Mouse (Mus musculus): Measurements from ENCODE around the gene Kif24. TPM values are rescaled to one million over a fixed set of nuclear protein-coding genes. Genes with fewer than 3 reads are reported as not detected.
A peak's percentile ranks its signal among the peaks of the same experiment; 100 is the strongest.

The Kif24 gene
- total RNA-seq (2021): 1 to 10 TPM; 1.0 to 1.1 TPM

- intact Hi-C loops (cut with DNase I): no loop called here
- peak; percentile 97 to 100 for DNase-seq (ENCODE audit: low spot score in 2 of 2)
These were observed at the start of gene Kif24, which contains the start of gene Nudt2 for GRCm38 (mm10) chr4:41464345-41465286. Kif24 (minus strand) TSS chr4:41464887. Nudt2 (plus strand) TSS chr4:41465151.

- intact Hi-C loops (cut with DNase I): no loop called here
- DNase-seq (ENCODE audit: low spot score in 2 of 2): no peak
These were observed 49.0 kb upstream of the Kif24 start for GRCm38 (mm10) chr4:41513714-41514113.

- intact Hi-C loops (cut with DNase I): no loop called here
- no peak for DNase-seq (ENCODE audit: low spot score in 2 of 2)
These were observed 48.6 kb upstream of the Kif24 start for GRCm38 (mm10) chr4:41513309-41513708.

GRCm38 (mm10) chr4:41507998-41508397 lies 43.3 kb upstream of the Kif24 start:
- intact Hi-C loops (cut with DNase I): loop anchor here (2.0 kb wide), 1 partner anchor 37 kb away; no protein-coding TSS in a partner anchor

GRCm38 (mm10) chr4:41507326-41507924 lies 42.7 kb upstream of the Kif24 start:
- intact Hi-C loops (cut with DNase I): loop anchor here (2.0 kb wide), 1 partner anchor 37 kb away; no protein-coding TSS in a partner anchor
- no peak for DNase-seq (ENCODE audit: low spot score in 2 of 2)

More at GRCm38 (mm10) chr4:41507998-41508397, 43.3 kb upstream of the Kif24 start:
- no peak for DNase-seq (ENCODE audit: low spot score in 2 of 2)

GRCm38 (mm10) chr4:41506906-41507305 lies 42.2 kb upstream of the Kif24 start:
- peak; percentile 83 to 86 for DNase-seq (ENCODE audit: low spot score in 2 of 2)
- intact Hi-C loops (cut with DNase I): loop anchor here (2.0 kb wide), 1 partner anchor 36 kb away; no protein-coding TSS in a partner anchor

GRCm38 (mm10) chr4:41506156-41506555 lies 41.5 kb upstream of the Kif24 start:
- intact Hi-C loops (cut with DNase I): loop anchor here (2.0 kb wide), 1 partner anchor 35 kb away; no protein-coding TSS in a partner anchor
- DNase-seq (ENCODE audit: low spot score in 2 of 2): peak in 1 of 2 experiments; percentile 54

GRCm38 (mm10) chr4:41505131-41505551 lies 40.5 kb upstream of the Kif24 start:
- intact Hi-C loops (cut with DNase I): no loop called here
- no peak for DNase-seq (ENCODE audit: low spot score in 2 of 2)

GRCm38 (mm10) chr4:41504325-41504724 lies 39.6 kb upstream of the Kif24 start:
- intact Hi-C loops (cut with DNase I): no loop called here
- no peak for DNase-seq (ENCODE audit: low spot score in 2 of 2)

- intact Hi-C loops (cut with DNase I): no loop called here
- peak; percentile 88 to 97 for DNase-seq (ENCODE audit: low spot score in 2 of 2)
These were observed 38.3 kb upstream of the Kif24 start, which contains the start of gene AI464131 for GRCm38 (mm10) chr4:41502986-41503412. AI464131 (minus strand) TSS chr4:41503076.

GRCm38 (mm10) chr4:41502171-41502940 lies 37.7 kb upstream of the Kif24 start:
- intact Hi-C loops (cut with DNase I): no loop called here
- peak in 1 of 2 experiments; percentile 17 for DNase-seq (ENCODE audit: low spot score in 2 of 2)

- intact Hi-C loops (cut with DNase I): no loop called here
- DNase-seq (ENCODE audit: low spot score in 2 of 2): no peak
These were observed 36.1 kb upstream of the Kif24 start for GRCm38 (mm10) chr4:41500787-41501186.

GRCm38 (mm10) chr4:41499619-41500018 lies 34.9 kb upstream of the Kif24 start:
- no peak for DNase-seq (ENCODE audit: low spot score in 2 of 2)
- intact Hi-C loops (cut with DNase I): no loop called here

GRCm38 (mm10) chr4:41498921-41499391 lies 34.3 kb upstream of the Kif24 start:
- intact Hi-C loops (cut with DNase I): no loop called here
- no peak for DNase-seq (ENCODE audit: low spot score in 2 of 2)

GRCm38 (mm10) chr4:41497995-41498845 lies 33.5 kb upstream of the Kif24 start:
- intact Hi-C loops (cut with DNase I): loop anchor here (2.0 kb wide), 1 partner anchor 17 kb away; no protein-coding TSS in a partner anchor
- DNase-seq (ENCODE audit: low spot score in 2 of 2): no peak

GRCm38 (mm10) chr4:41497579-41497978 lies 32.9 kb upstream of the Kif24 start:
- DNase-seq (ENCODE audit: low spot score in 2 of 2): no peak
- intact Hi-C loops (cut with DNase I): loop anchor here (2.0 kb wide), 1 partner anchor 17 kb away; no protein-coding TSS in a partner anchor

GRCm38 (mm10) chr4:41497046-41497445 lies 32.4 kb upstream of the Kif24 start:
- no peak for DNase-seq (ENCODE audit: low spot score in 2 of 2)
- intact Hi-C loops (cut with DNase I): loop anchor here (2.0 kb wide), 1 partner anchor 16 kb away; no protein-coding TSS in a partner anchor

GRCm38 (mm10) chr4:41495850-41496249 lies 31.2 kb upstream of the Kif24 start:
- intact Hi-C loops (cut with DNase I): loop anchor here (2.0 kb wide), 1 partner anchor 15 kb away; no protein-coding TSS in a partner anchor
- peak in 1 of 2 experiments; percentile 59 for DNase-seq (ENCODE audit: low spot score in 2 of 2)

All from left cerebral cortex, postnatal 25 days (tissue).